Mouse (Mus musculus) c-Kit-positive CD71-positive TER-119-positive erythroid progenitor cells, embryonic 14.5 days (primary cell): ENCODE measurements around the gene Slc5a9.
"Not testable (repeated sequence)": the region's sequence is repeated elsewhere in the genome, so short reads cannot be mapped to it uniquely, and the experiment has no call there.

ENCODE experiments used
- DNase-seq: peaks from one replicate; pipeline ENCODE4 v3.0.0-alpha.2; 2013; ENCODE audit warnings: low spot score

The Slc5a9 gene

GRCm38 (mm10) chr4:111902775-111903174 lies at the start of gene Slc5a9:
Gene Slc5a9, minus strand, starts transcription at chr4:111902918.
- DNase-seq = no peak

- no peak for DNase-seq
Observed at GRCm38 (mm10) chr4:111919092-111919491, 16.4 kb upstream of the Slc5a9 start, which contains the start of gene Skint8. Gene Skint8, plus strand, starts transcription at chr4:111919392.

- peak; percentile 22 for DNase-seq
Observed at GRCm38 (mm10) chr4:111907926-111908325, 5.2 kb upstream of the Slc5a9 start.

- no peak for DNase-seq
Observed at GRCm38 (mm10) chr4:111901473-111901872, 1.2 kb downstream of the Slc5a9 start.

GRCm38 (mm10) chr4:111900491-111900890 lies 2.2 kb downstream of the Slc5a9 start:
- DNase-seq = not testable (repeated sequence)

GRCm38 (mm10) chr4:111898566-111898965 lies 4.2 kb downstream of the Slc5a9 start:
- no peak for DNase-seq

- DNase-seq = no peak
Observed at GRCm38 (mm10) chr4:111897755-111898154, 5.0 kb downstream of the Slc5a9 start.

GRCm38 (mm10) chr4:111892138-111892537 lies 10.6 kb downstream of the Slc5a9 start:
- DNase-seq = no peak

GRCm38 (mm10) chr4:111886607-111887006 lies 16.1 kb downstream of the Slc5a9 start:
- peak; percentile 26 for DNase-seq

- DNase-seq = peak; percentile 25
Observed at GRCm38 (mm10) chr4:111886018-111886417, 16.7 kb downstream of the Slc5a9 start.

- DNase-seq = no peak
Observed at GRCm38 (mm10) chr4:111883543-111883942, 19.2 kb downstream of the Slc5a9 start.

GRCm38 (mm10) chr4:111880112-111880875 lies 22.4 kb downstream of the Slc5a9 start:
- no peak for DNase-seq

GRCm38 (mm10) chr4:111867743-111868401 lies 34.8 kb downstream of the Slc5a9 start:
- DNase-seq = no peak

- no peak for DNase-seq
Observed at GRCm38 (mm10) chr4:111866701-111867100, 36.0 kb downstream of the Slc5a9 start.

- no peak for DNase-seq
Observed at GRCm38 (mm10) chr4:111852626-111853025, 50.1 kb downstream of the Slc5a9 start.

GRCm38 (mm10) chr4:111838882-111839281 lies 63.8 kb downstream of the Slc5a9 start:
- DNase-seq = no peak
